Mouse (Mus musculus) stomach, postnatal 0 days (tissue): ENCODE data around the gene Drc3.

ENCODE experiments used
- CTCF ChIP-seq: IDR thresholded peaks from 2 replicates; pipeline ENCODE4 v1.5.1; 2016; ENCODE audit warnings: antibody characterized with exemption, low read depth, mild to moderate bottlenecking, moderate library complexity
- EP300 ChIP-seq: optimal IDR thresholded peaks from 2 replicates; pipeline ENCODE3; 2016; ENCODE audit warnings: antibody characterized with exemption

DNA sequence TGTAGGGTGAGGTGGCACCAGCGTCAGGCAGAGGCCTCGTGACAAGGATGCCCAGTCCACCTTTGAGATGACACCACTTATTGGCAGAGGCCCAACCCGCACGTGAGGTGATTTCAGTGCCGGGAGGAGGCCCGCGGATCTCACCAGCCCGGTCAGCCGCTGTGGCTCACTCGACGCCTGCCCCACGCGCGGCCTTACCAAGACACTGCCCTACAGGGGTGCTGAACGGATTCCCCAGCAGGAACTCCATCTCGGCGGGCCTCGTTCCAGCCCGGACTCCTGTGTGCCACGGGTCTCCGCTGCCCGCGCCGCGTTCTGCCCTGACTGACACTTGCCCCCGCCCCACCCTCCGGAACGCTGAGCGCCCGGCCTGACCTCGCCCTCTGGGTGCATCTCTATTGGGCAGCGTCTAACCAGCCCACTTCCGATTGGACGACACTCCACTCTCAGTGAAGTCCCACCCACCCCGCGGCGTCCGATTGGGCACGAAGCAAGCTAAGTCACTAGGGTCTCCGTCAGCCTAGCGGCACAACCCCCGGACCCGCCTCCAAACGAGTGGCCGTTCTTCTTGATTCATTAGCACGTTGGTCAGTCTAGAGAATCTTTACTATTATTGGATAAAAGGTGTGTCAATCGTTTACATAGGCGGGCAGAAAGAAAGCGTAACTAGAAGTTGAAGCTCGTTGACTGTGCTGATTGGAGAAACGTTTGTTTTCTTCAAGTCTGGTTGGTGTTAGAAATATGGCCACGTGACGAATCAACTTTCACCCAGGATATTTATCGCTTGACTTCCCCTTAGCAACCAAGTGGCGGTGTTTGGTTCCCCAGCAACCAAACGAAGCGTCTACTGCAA lies at the start of gene Drc3, which contains the start of gene Tom1l2:
- no peak for TF ChIP-seq CTCF
- TF ChIP-seq EP300: no peak
